Mouse (Mus musculus) C2C12 (cell line): ENCODE measurements around the gene Ap2m1. TPM values are rescaled to one million over a fixed set of nuclear protein-coding genes. Genes with fewer than 3 reads are reported as not detected.

Source experiments
- H3K27me3 ChIP-seq: one replicate; pipeline ENCODE4 v1.6.1; 2011; ENCODE audit not compliant: control insufficient read depth, insufficient read depth, insufficient read length
- H3K36me3 ChIP-seq: one replicate; pipeline ENCODE4 v1.6.1; 2011; ENCODE audit not compliant: control insufficient read depth, insufficient read depth
- H3K4me3 ChIP-seq: one replicate; pipeline ENCODE4 v1.5.1; 2011; ENCODE audit warnings: mild to moderate bottlenecking, control low read depth; ENCODE audit not compliant: poor library complexity, insufficient read depth, severe bottlenecking
- H3K79me2 ChIP-seq: one replicate; pipeline ENCODE4 v1.6.1; 2011; ENCODE audit not compliant: control insufficient read depth, insufficient read depth
- H3K79me3 ChIP-seq: one replicate; pipeline ENCODE4 v1.6.1; 2011; ENCODE audit warnings: low read depth, control low read depth
- H3ac ChIP-seq: one replicate; pipeline ENCODE3; 2011; ENCODE audit warnings: low read depth; ENCODE audit not compliant: control insufficient read depth, insufficient read length
- CEBPB ChIP-seq: IDR thresholded peaks from one replicate; pipeline ENCODE4 v1.6.1; 2011; ENCODE audit warnings: low read depth, mild to moderate bottlenecking, control low read depth, moderate library complexity
- CTCF ChIP-seq: IDR thresholded peaks from one replicate; pipeline ENCODE4 v1.5.1; 2011; ENCODE audit not compliant: control insufficient read depth, insufficient read depth, insufficient read length
- FOSL1 ChIP-seq: IDR thresholded peaks from one replicate; pipeline ENCODE4 v1.8.0; 2011; ENCODE audit warnings: mild to moderate bottlenecking, low read length; ENCODE audit not compliant: poor library complexity, insufficient read depth, severe bottlenecking
- MAX ChIP-seq: IDR thresholded peaks from one replicate; pipeline ENCODE4 v1.6.1; 2011; ENCODE audit warnings: mild to moderate bottlenecking, control low read depth
- MYOD1 ChIP-seq: IDR thresholded peaks from one replicate; pipeline ENCODE4 v1.6.1; 2011; ENCODE audit warnings: low read depth; ENCODE audit not compliant: control insufficient read depth, insufficient read length
- MYOG ChIP-seq: IDR thresholded peaks from one replicate; pipeline ENCODE4 v1.6.1; 2011; ENCODE audit not compliant: control insufficient read depth, insufficient read length; ENCODE audit errors: extremely low read depth
- USF1 ChIP-seq: IDR thresholded peaks from one replicate; pipeline ENCODE4 v1.6.1; 2011; ENCODE audit warnings: low read depth, mild to moderate bottlenecking, control low read depth, moderate library complexity
- polyA plus RNA-seq: library from polyadenylated mRNA; unstranded; fragments of >200 nt; fragmentation: generic; extraction: Trizol; gene quantifications from one replicate; pipeline ENCODE4 v1.2.1, GENCODE M21; 2012; ENCODE audit warnings: missing spikeins

Gene Ap2m1
- polyA plus RNA-seq, 1 experiment, result 556 TPM

- Histone ChIP-seq H3K79me2 (no peaks in the 10 kb centered on the region), H3ac (no peak overlapping the region), H3K4me3 (no peak overlapping the region), H3K27me3 (no peaks in the 10 kb centered on the region), H3K36me3 (no peaks in the 10 kb centered on the region), H3K79me3 (no peaks in the 10 kb centered on the region)
- TF ChIP-seq MYOG, result no peak
Observed at GRCm38 (mm10) chr16:20491301-20491700, 44.0 kb upstream of the Ap2m1 start.

DNA sequence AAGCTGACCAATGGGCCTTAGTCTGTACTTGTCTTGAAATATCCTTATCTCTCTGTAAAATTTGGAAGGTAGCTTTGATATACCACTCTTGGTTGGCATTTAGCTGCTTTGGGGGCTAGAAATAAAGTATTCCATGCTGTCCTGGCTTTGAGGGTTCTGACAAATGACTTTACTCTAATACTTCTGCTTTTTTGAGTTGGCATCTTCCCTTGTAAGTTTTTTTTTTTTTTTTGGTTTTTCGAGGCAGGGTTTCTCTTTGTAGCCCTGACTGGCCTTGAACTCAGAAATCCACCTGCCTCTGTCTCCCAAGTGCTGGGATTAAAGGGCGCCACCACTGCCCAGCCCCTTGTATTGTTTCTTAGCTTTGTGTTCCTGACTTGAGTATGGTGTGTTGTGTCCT is 41.8 kb upstream of the Ap2m1 start:
- no peak overlapping the region for H3ac ChIP-seq
- H3K79me3 ChIP-seq, result no peaks in the 10 kb centered on the region
- no peaks in the 10 kb centered on the region for H3K36me3 ChIP-seq
- no peaks in the 10 kb centered on the region for H3K79me2 ChIP-seq
- no peaks in the 10 kb centered on the region for H3K27me3 ChIP-seq
- TF ChIP-seq MYOD1, result no peak
- no peak for TF ChIP-seq MYOG
- TF ChIP-seq CTCF, result no peak
- TF ChIP-seq FOSL1, result no peak
- TF ChIP-seq USF1, result no peak
- TF ChIP-seq MAX, result no peak
- TF ChIP-seq CEBPB, result no peak
- H3K4me3 ChIP-seq, result no peak overlapping the region

GRCm38 (mm10) chr16:20496671-20497600 is 38.3 kb upstream of the Ap2m1 start:
- no peaks in the 10 kb centered on the region for H3K27me3 ChIP-seq
- no peak for TF ChIP-seq MYOG
- no peak for TF ChIP-seq USF1
- TF ChIP-seq CEBPB, result peak; percentile 38
- TF ChIP-seq MYOD1, result no peak
- peak; percentile 47 for TF ChIP-seq CTCF
- no peak for TF ChIP-seq FOSL1
- no peak for TF ChIP-seq MAX
- H3K4me3 ChIP-seq, result peak overlapping the region; percentile 16
- H3K79me2 ChIP-seq, result peaks cover 25% of the 10 kb centered on the region
- peak overlapping the region; percentile 48 for H3ac ChIP-seq
- H3K36me3 ChIP-seq, result peaks cover 21% of the 10 kb centered on the region
- H3K79me3 ChIP-seq, result peaks cover 11% of the 10 kb centered on the region

DNA sequence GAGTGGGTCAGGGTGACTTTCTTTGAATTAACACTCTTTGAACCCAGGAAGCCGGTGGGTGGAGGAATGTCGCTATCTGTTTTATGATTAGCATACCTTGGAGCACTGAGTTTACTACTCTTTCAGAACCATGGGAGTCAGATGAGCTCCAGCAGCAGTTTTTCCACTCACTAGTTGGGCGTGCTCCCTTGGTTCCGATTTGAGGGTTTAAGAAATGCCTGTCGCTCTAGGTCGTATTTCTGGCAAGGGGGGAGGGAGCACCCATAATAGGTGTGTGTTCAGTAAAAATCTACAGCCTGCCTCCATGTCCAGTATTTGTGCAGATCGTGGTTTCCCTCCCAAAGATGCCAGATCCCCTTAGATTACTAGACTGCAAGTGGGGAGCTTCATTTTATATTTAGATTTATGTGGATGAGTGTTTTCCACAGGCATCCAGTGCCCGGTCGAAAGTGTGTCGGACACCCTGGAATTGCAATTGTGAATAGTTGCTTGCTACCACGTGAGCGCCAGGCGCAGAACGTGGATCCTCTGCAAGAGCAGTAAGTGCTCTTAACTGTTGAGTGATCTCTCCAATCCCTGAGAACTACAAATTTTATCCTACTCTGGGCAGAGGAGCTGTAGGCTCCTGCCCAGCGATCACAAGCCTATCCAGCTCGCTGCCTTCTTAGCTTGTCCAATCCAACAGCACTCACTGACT is 37.1 kb upstream of the Ap2m1 start:
- peaks cover 11% of the 10 kb centered on the region for H3K79me3 ChIP-seq
- H3K36me3 ChIP-seq, result peaks cover 33% of the 10 kb centered on the region
- peak overlapping the region; percentile 40 for H3ac ChIP-seq
- TF ChIP-seq MAX (no peak), USF1 (peak; percentile 54), MYOG (no peak)
- peak overlapping the region; percentile 88 for H3K4me3 ChIP-seq
- H3K79me2 ChIP-seq, result peaks cover 25% of the 10 kb centered on the region
- no peaks in the 10 kb centered on the region for H3K27me3 ChIP-seq

- peak within 1 kb of the TSS; percentile 88 for H3K4me3 ChIP-seq
- peak within 1 kb of the TSS; percentile 92 for H3ac ChIP-seq
- H3K27me3 ChIP-seq, result no peaks in the 10 kb centered on the region
- H3K36me3 ChIP-seq, result peaks cover 41% of the 10 kb centered on the region
- peaks cover 25% of the 10 kb centered on the region for H3K79me2 ChIP-seq
- peaks cover 11% of the 10 kb centered on the region for H3K79me3 ChIP-seq
- TF ChIP-seq MYOG (no peak), USF1 (no peak), CTCF (no peak), MAX (no peak), CEBPB (no peak), FOSL1 (no peak), MYOD1 (no peak)
Observed at GRCm38 (mm10) chr16:20498677-20499475, 36.4 kb upstream of the Ap2m1 start, which contains the start of gene Eif2b5. Gene Eif2b5, plus strand, starts transcription at chr16:20498817.
